Mouse (Mus musculus) hindbrain, embryonic 11.5 days (tissue): Measurements from ENCODE around the gene Nlgn2. TPM values are rescaled to one million over a fixed set of nuclear protein-coding genes. Genes with fewer than 3 reads are reported as not detected.

ENCODE experiments used
- ATAC-seq: fragments of 200-750 bp; cut with Nextera tagmentation; 2 replicates; pipeline ENCODE4 v1.8.0; 2017; ENCODE audit warnings: mild to moderate bottlenecking, moderate TSS enrichment, moderate library complexity; ENCODE audit not compliant: low FRiP score
- DNase-seq: peaks from one replicate; pipeline ENCODE4 v3.0.0-alpha.2; 2015; ENCODE audit warnings: low spot score
- H3K27ac ChIP-seq: fragments of 300-500 bp; sonication (generic); 2 replicates; pipeline ENCODE4 v1.5.1; 2014; ENCODE audit warnings: mild to moderate bottlenecking, low read depth, low read length
- H3K27me3 ChIP-seq: fragments of 300-500 bp; sonication (generic); 2 replicates; pipeline ENCODE4 v1.6.1; 2014; ENCODE audit warnings: mild to moderate bottlenecking, low read length, moderate library complexity, mixed read lengths; ENCODE audit not compliant: control insufficient read depth, insufficient read depth
- H3K36me3 ChIP-seq: fragments of 300-500 bp; sonication (generic); 2 replicates; pipeline ENCODE4 v1.6.1; 2014; ENCODE audit warnings: mild to moderate bottlenecking, low read length, moderate library complexity, mixed read lengths; ENCODE audit not compliant: control insufficient read depth, insufficient read depth
- H3K4me1 ChIP-seq: fragments of 300-500 bp; sonication (generic); replicated peaks from 2 replicates; pipeline ENCODE4 v1.6.1; 2014; ENCODE audit warnings: low read length, mixed read lengths; ENCODE audit not compliant: control insufficient read depth, insufficient read depth
- H3K4me2 ChIP-seq: fragments of 300-500 bp; sonication (generic); replicated peaks from 2 replicates; pipeline ENCODE4 v1.6.1; 2014; ENCODE audit warnings: mild to moderate bottlenecking, low read depth, low read length
- H3K4me3 ChIP-seq: fragments of 300-500 bp; sonication (generic); 2 replicates; pipeline ENCODE4 v1.5.1; 2014; ENCODE audit warnings: low read depth, low read length
- H3K9ac ChIP-seq: fragments of 300-500 bp; sonication (generic); 2 replicates; pipeline ENCODE4 v1.6.1; 2014; ENCODE audit warnings: low read depth, low read length
- H3K9me3 ChIP-seq: fragments of 300-500 bp; sonication (generic); 2 replicates; pipeline ENCODE4 v1.6.1; 2016; ENCODE audit warnings: low read length; ENCODE audit not compliant: control insufficient read depth
- WGBS: fragments of 180-500 bp; shearing (Covaris S2); extraction: QIAGEN DNeasy Blood & Tissue Kit; methylation state at CpG from one replicate; pipeline ENCODE4 v1.1.7; 2014; 5-methylcytosine and 5-hydroxymethylcytosine counted together
- polyA plus RNA-seq: library from polyadenylated mRNA; unstranded; fragments of >200 nt; fragmentation: Nextera tagmentation; extraction: Ambion mirVana; gene quantifications from 2 replicates; pipeline ENCODE4 v1.2.1, GENCODE M21; 2014

Nlgn2 gene
- polyA plus RNA-seq = 11.5 and 16.1 TPM in 2 replicates

- peaks cover 2% of the 10 kb centered on the region; the same call in 1 of the 2 replicates for H3K27me3 ChIP-seq
- peak within 1 kb of the TSS; percentile 92 for H3K4me2 ChIP-seq
- no peak for DNase-seq
- peak within 1 kb of the TSS; percentile 92 for H3K27ac ChIP-seq
- peaks cover 4% of the 10 kb centered on the region; the same call in 1 of the 2 replicates for H3K36me3 ChIP-seq
- under 1% methylated on average over 30 of the region's 32 CpGs for WGBS
- H3K9ac ChIP-seq = peak within 1 kb of the TSS; percentile 90
- peak within 1 kb of the TSS; percentile 85 for H3K4me3 ChIP-seq
- no peaks in the 10 kb centered on the region for H3K9me3 ChIP-seq
- ATAC-seq = no peak; the same call in 1 of the 2 replicates
- peaks cover 20% of the 10 kb centered on the region for H3K4me1 ChIP-seq
These were observed at the start of gene Nlgn2 for GRCm38 (mm10) chr11:69837604-69837951. TSS of gene Nlgn2 (minus strand) at chr11:69837784.

DNA sequence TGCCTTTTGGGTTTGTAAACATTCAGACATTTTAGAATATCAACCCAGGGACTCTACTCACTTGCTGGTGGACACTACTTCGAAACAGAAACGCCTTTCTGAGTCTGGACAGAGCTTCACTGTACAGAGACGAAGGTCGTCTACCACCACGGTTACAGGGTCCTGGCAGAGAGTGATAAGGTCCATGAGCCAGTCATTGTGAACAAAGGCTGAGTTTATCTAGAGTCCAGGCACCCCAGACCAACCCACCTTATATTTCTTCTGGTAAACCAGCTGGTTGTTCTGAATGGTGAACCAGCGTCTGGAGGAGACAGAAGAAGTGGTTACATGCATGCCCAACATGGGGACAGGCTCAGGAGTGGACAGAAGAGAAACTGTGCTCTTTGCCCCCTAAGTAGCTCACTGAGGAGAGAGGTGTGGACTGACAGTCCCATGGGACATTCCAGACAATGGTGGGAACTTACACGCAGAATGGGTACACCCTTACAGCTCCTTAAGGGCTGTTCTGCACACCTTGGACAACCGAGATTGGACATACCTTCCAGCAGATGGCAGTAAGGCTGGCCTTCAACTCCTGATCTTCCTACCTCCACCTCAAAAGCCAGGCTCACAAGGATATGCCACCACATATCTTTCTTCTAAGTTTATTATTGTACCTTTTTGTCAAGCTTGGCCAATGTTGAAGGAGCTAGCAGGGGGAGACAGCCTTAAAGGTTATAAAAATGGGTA, 49.5 kb upstream of the Nlgn2 start:
- no peak overlapping the region for H3K27ac ChIP-seq
- H3K9me3 ChIP-seq = no peaks in the 10 kb centered on the region
- H3K9ac ChIP-seq = no peak overlapping the region
- ATAC-seq (no peak), DNase-seq (no peak)
- H3K4me3 ChIP-seq = no peak overlapping the region
- no peaks in the 10 kb centered on the region for H3K4me1 ChIP-seq
- H3K36me3 ChIP-seq = no peaks in the 10 kb centered on the region
- no peaks in the 10 kb centered on the region for H3K27me3 ChIP-seq
- no peak overlapping the region for H3K4me2 ChIP-seq
- WGBS = 76% methylated on average over 8 of the region's 8 CpGs

- H3K4me3 ChIP-seq = no peak overlapping the region
- H3K36me3 ChIP-seq = no peaks in the 10 kb centered on the region
- no peaks in the 10 kb centered on the region for H3K27me3 ChIP-seq
- no peaks in the 10 kb centered on the region; the same call in none of the 2 replicates for H3K4me1 ChIP-seq
- H3K4me2 ChIP-seq = no peak overlapping the region
- H3K9ac ChIP-seq = no peak overlapping the region
- H3K27ac ChIP-seq = no peak overlapping the region
- 80% methylated on average over 8 of the region's 8 CpGs for WGBS
- no peak for ATAC-seq
- H3K9me3 ChIP-seq = no peaks in the 10 kb centered on the region
- no peak for DNase-seq
These were observed 47.1 kb upstream of the Nlgn2 start for GRCm38 (mm10) chr11:69884663-69885062.

- ATAC-seq (no peak), DNase-seq (no peak)
- Histone ChIP-seq H3K36me3 (no peaks in the 10 kb centered on the region), H3K9me3 (no peaks in the 10 kb centered on the region), H3K27me3 (no peaks in the 10 kb centered on the region), H3K4me1 (no peaks in the 10 kb centered on the region; the same call in none of the 2 replicates), H3K9ac (no peak overlapping the region), H3K4me3 (no peak overlapping the region), H3K4me2 (no peak overlapping the region), H3K27ac (no peak overlapping the region)
- WGBS = 88% methylated on average over 9 of the region's 9 CpGs
These were observed 46.7 kb upstream of the Nlgn2 start for GRCm38 (mm10) chr11:69884240-69884639.

- H3K27me3 ChIP-seq = no peaks in the 10 kb centered on the region
These were observed 46.1 kb upstream of the Nlgn2 start for GRCm38 (mm10) chr11:69883527-69884151.

DNA sequence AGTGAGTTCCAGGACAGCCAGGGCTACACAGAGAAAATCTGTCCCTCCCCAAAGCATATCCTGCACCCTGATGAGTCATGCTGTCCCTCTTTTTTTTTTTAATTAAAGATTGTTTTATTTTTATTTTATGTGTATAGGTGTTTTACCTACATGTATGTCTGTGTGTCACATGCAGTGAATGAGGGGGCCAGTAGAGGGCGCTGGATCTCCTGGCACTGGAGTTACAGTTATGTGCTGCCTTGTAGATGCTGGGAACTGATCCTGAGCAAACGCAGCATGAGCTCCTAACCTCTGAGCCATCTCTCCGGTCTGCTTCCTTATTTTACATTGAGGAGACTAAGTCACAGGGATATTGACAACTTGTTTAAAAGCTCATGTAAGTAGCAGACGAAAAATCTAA, 45.5 kb upstream of the Nlgn2 start:
- H3K9ac ChIP-seq = no peak overlapping the region
- WGBS = 69% methylated on average over 4 of the region's 4 CpGs
- no peak overlapping the region for H3K4me3 ChIP-seq
- no peaks in the 10 kb centered on the region; the same call in none of the 2 replicates for H3K4me1 ChIP-seq
- no peak for ATAC-seq
- no peak overlapping the region for H3K27ac ChIP-seq
- H3K27me3 ChIP-seq = no peaks in the 10 kb centered on the region
- H3K4me2 ChIP-seq = no peak overlapping the region
- DNase-seq = peak; percentile 32
- no peaks in the 10 kb centered on the region for H3K9me3 ChIP-seq
- H3K36me3 ChIP-seq = no peaks in the 10 kb centered on the region

More at GRCm38 (mm10) chr11:69883527-69884151, 46.1 kb upstream of the Nlgn2 start:
- DNase-seq (no peak), ATAC-seq (no peak)
- H3K9ac ChIP-seq = no peak overlapping the region
- no peaks in the 10 kb centered on the region for H3K36me3 ChIP-seq
- no peak overlapping the region for H3K27ac ChIP-seq
- H3K9me3 ChIP-seq = no peaks in the 10 kb centered on the region
- no peaks in the 10 kb centered on the region; the same call in none of the 2 replicates for H3K4me1 ChIP-seq
- WGBS = 89% methylated on average over 8 of the region's 8 CpGs
- H3K4me2 ChIP-seq = no peak overlapping the region
- H3K4me3 ChIP-seq = no peak overlapping the region

GRCm38 (mm10) chr11:69881787-69882670, 44.4 kb upstream of the Nlgn2 start:
- Histone ChIP-seq H3K4me2 (peak overlapping the region; percentile 68), H3K27ac (no peak overlapping the region), H3K9ac (peak overlapping the region; percentile 61; the same call in 1 of the 2 replicates), H3K9me3 (no peaks in the 10 kb centered on the region), H3K4me1 (no peaks in the 10 kb centered on the region; the same call in none of the 2 replicates), H3K27me3 (no peaks in the 10 kb centered on the region), H3K4me3 (no peak overlapping the region; the same call in none of the 2 replicates), H3K36me3 (no peaks in the 10 kb centered on the region)
- ATAC-seq (no peak), DNase-seq (no peak)
- 62% methylated on average over 21 of the region's 21 CpGs for WGBS

- Histone ChIP-seq H3K4me3 (peak within 1 kb of the TSS; percentile 46), H3K9me3 (no peaks in the 10 kb centered on the region), H3K36me3 (no peaks in the 10 kb centered on the region), H3K9ac (peak within 1 kb of the TSS; percentile 61), H3K4me2 (peak within 1 kb of the TSS; percentile 68), H3K27ac (peak within 1 kb of the TSS; percentile 67), H3K4me1 (no peaks in the 10 kb centered on the region; the same call in none of the 2 replicates), H3K27me3 (no peaks in the 10 kb centered on the region)
- ATAC-seq (peak; percentile 73), DNase-seq (peak; percentile 80)
- WGBS = under 1% methylated on average over 45 of the region's 46 CpGs
These were observed 43.4 kb upstream of the Nlgn2 start, which contains the start of gene Kctd11 for GRCm38 (mm10) chr11:69880853-69881603. TSS of gene Kctd11 (minus strand) at chr11:69881406.
